Comparison of ENCODE assay signal across 13 mouse cellular contexts in the genomic region with DNA sequence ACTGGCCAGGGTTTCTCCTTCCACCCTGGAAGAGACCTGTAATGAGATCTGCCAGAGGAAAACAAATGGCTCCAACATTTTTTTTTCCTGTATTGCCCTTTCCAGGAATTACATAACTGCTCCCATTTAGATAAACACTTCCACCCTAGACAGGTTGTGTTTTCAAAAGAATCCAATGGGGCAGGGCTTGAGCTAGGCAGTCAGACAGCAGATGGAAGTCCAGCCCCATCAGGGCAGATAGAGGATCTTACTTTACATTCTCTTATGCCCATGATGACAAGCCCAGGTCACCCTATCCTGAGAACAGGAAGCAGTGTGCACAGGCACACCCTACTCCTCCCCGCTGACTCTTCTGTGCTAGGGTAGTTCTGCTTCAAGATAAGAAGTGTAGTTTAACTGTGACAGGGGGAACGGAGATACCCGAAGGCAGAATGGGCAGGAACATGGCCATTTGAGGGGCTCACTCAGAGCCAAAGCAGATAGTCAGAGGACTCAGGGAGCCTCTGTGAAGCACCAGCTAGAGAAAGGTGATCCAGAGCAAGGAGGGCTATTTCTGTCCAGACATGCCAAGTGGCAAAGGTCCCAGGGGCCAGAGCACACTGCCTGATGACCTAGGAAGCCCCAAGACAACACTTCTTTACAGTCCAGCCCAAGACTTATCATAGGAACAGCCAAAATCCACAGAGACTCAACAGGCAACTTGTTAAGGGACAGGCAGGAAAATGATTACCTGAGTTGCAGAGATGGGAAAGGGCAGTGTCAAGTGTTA. TPM values are rescaled to one million over a fixed set of nuclear protein-coding genes. Genes with fewer than 3 reads are reported as not detected.
A peak's percentile ranks its signal among the peaks of the same experiment; 100 is the strongest.
DNase-seq lines count a peak whose midpoint lies in the region; ATAC-seq and TF ChIP-seq lines count a peak whose summit lies in the region.
"Had no signal": no experiment of that assay in that cellular context is flagged by ENCODE, and none has a peak within 500 bp of the region (broad histone marks: within the 10 kb centered on the region; RNA-seq: fewer than 3 reads in every experiment).

No protein-coding gene starts in this region.

- H3K27me3 ChIP-seq in hindbrain, embryonic 10.5 days (ENCODE audit: insufficient read depth, poor library complexity, severe bottlenecking): no peaks in the 10 kb centered on the region
- H3K27me3 ChIP-seq: limb, embryonic 15.5 days; midbrain, embryonic 12.5 days had no signal

- 25% methylated on average over 3 of the region's 3 CpGs for WGBS in bone marrow, adult 2 months
- WGBS in hindbrain, embryonic 10.5 days: 91% methylated on average over 3 of the region's 3 CpGs

- no peaks in the 10 kb centered on the region for H3K9me3 ChIP-seq in hindbrain, embryonic 10.5 days
- H3K9me3 ChIP-seq: forebrain, embryonic 10.5 days; limb, embryonic 15.5 days; midbrain, embryonic 12.5 days had no signal

- intact Hi-C loops in gastrocnemius, postnatal 14 days (cut with DNase I; ENCODE audit: low total_unique reads): no loop called here

- peak overlapping the region; percentile 24 for H3K27ac ChIP-seq in bone marrow, adult 2 months (ENCODE audit: control insufficient read depth, insufficient read depth, low read depth, low read length, poor library complexity)
- no peak overlapping the region for H3K27ac ChIP-seq in hindbrain, embryonic 10.5 days
- H3K27ac ChIP-seq: forebrain, embryonic 10.5 days; midbrain, embryonic 12.5 days had no signal

- peak; percentile 48 to 75 for DNase-seq in gastrocnemius, adult 8-10 months (ENCODE audit: low spot score in 2 of 2)
- DNase-seq in gastrocnemius, postnatal 14 days: no peak
- DNase-seq in gastrocnemius, postnatal 25 days: peak; percentile 54
- no peak for DNase-seq in hindbrain, embryonic 10.5 days (ENCODE audit: low spot score)
- no peak for DNase-seq in retina, postnatal 1 day
- no peak for DNase-seq in yolk sac, embryonic 10.5 days (ENCODE audit: low spot score)
- DNase-seq: kidney, adult 8-10 months had no signal

- no peak for TF ChIP-seq POLR2A in bone marrow, adult 2 months (IDR thresholded peaks at IDR 0.05; ENCODE audit: borderline replicate concordance, control insufficient read depth, low read depth, low read length)

- no peak overlapping the region for H3K4me3 ChIP-seq in bone marrow, adult 2 months (replicated peaks; ENCODE audit: control insufficient read depth, low read depth, low read length)
- H3K4me3 ChIP-seq in hindbrain, embryonic 10.5 days: no peak overlapping the region
- H3K4me3 ChIP-seq: forebrain, embryonic 10.5 days; limb, embryonic 15.5 days; midbrain, embryonic 12.5 days had no signal

- peaks cover 1% of the 10 kb centered on the region for H3K4me1 ChIP-seq in bone marrow, adult 2 months (ENCODE audit: control insufficient read depth, insufficient read depth, low read length)
- peaks cover 10% of the 10 kb centered on the region; the same call in 1 of the 2 replicates for H3K4me1 ChIP-seq in hindbrain, embryonic 10.5 days (replicated peaks)

- TF ChIP-seq CTCF in bone marrow, adult 2 months (IDR thresholded peaks at IDR 0.05; ENCODE audit: control insufficient read depth, insufficient read depth, low read length): no peak

- no peaks in the 10 kb centered on the region; the same call in 1 of the 2 replicates for H3K36me3 ChIP-seq in hindbrain, embryonic 10.5 days
- H3K36me3 ChIP-seq: limb, embryonic 15.5 days had no signal

- ATAC-seq in megakaryocyte, adult 5-6 weeks (ENCODE audit: poor library complexity, severe bottlenecking): peak; percentile 97
- ATAC-seq: CD4-positive, CD25-positive, alpha-beta regulatory T cell, adult 4 months had no signal

RNA-seq across cellular contexts. Expression of gene Angptl2, which starts 41.1 kb away (rescaled TPM):
- 10 to 100 TPM; 21.1 to 32.8 (median 26.5) TPM for total RNA-seq in gastrocnemius, adult 8-10 months (2022)
- total RNA-seq in gastrocnemius, postnatal 14 days (2021): 100 to 1,000 TPM; 121 to 163 TPM
- polyA plus RNA-seq in bone marrow, adult 2 months (2011; ENCODE audit: insufficient read depth, insufficient read length, low replicate concordance, missing spikeins): 0.97 and 6.8 TPM in 2 replicates
- 10 to 100 TPM; 64.2 to 68.7 TPM for total RNA-seq in gastrocnemius, postnatal 25 days (2021)
- total RNA-seq in megakaryocyte, adult 5-6 weeks (2015): 4.2 and 5.0 TPM in 2 replicates
- 9.8 and 11.4 TPM in 2 replicates for total RNA-seq in megakaryocyte, adult 5-6 weeks (2017)
- polyA plus RNA-seq in hindbrain, embryonic 10.5 days (2016; fragmentation: Nextera tagmentation; extraction: Ambion mirVana): 26.0 and 26.7 TPM in 2 replicates

Comparison
In these comparisons a context has a peak if more than half of its experiments do, and no peak if none do; other contexts are left out.
1. DNase-seq: peak in gastrocnemius, adult 8-10 months (2 of 2) and gastrocnemius, postnatal 25 days (single experiment); none in gastrocnemius, postnatal 14 days (single experiment), hindbrain, embryonic 10.5 days (single experiment), retina, postnatal 1 day (single experiment) and yolk sac, embryonic 10.5 days (single experiment).